Mouse (Mus musculus) myocyte (in vitro differentiated cells): ENCODE measurements around the gene H2-DMa.

ENCODE experiments used
- POLR2A ChIP-seq: IDR thresholded peaks from one replicate; pipeline ENCODE4 v1.6.1; 2011; ENCODE audit warnings: low read depth, mild to moderate bottlenecking, control low read depth, moderate library complexity; ENCODE audit not compliant: insufficient read length
- REST ChIP-seq: IDR thresholded peaks from one replicate; pipeline ENCODE4 v1.6.1; 2011; ENCODE audit warnings: mild to moderate bottlenecking, control low read depth, moderate library complexity; ENCODE audit not compliant: insufficient read depth, insufficient read length
- TCF12 ChIP-seq: IDR thresholded peaks from one replicate; pipeline ENCODE4 v1.6.1; 2011; ENCODE audit warnings: mild to moderate bottlenecking, control low read depth; ENCODE audit not compliant: poor library complexity, insufficient read depth, severe bottlenecking
- TCF3 ChIP-seq: IDR thresholded peaks from one replicate; pipeline ENCODE4 v1.6.1; 2011; ENCODE audit warnings: low read depth, control low read depth; ENCODE audit not compliant: insufficient read length

DNA sequence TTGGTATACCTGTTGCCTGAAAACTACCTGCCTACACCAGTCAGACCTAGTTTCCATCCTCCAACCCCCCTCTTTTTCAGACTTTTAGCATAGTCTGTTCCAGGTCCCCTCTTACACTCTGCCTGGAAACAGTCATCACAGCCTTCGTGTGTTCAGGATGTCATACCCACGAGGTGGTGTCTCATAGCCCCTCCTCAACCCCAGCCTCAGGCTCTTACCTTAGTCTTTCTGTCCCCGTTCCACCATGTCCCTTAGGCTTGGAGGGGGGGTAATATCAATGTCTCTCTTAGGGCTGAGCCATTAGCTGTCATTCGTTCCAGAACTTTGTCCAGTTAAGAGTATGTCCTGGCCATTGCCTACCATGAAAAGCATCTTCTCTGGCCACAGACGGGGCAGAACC lies 18.2 kb upstream of the H2-DMa start:
- no peak for TF ChIP-seq REST
- TF ChIP-seq TCF3, result no peak
- TF ChIP-seq POLR2A, result no peak
- TF ChIP-seq TCF12, result no peak
